Mouse (Mus musculus) stomach, postnatal 0 days (tissue): Measurements from ENCODE around the gene Bbx.

ENCODE experiments used
- CTCF ChIP-seq: IDR thresholded peaks from 2 replicates; pipeline ENCODE4 v1.5.1; 2016; ENCODE audit warnings: antibody characterized with exemption, low read depth, mild to moderate bottlenecking, moderate library complexity
- EP300 ChIP-seq: optimal IDR thresholded peaks from 2 replicates; pipeline ENCODE3; 2016; ENCODE audit warnings: antibody characterized with exemption

- TF ChIP-seq CTCF (no peak), EP300 (no peak)
Measured at GRCm38 (mm10) chr16:50149606-50150005, 282.6 kb downstream of the Bbx start.
